Mouse (Mus musculus): ENCODE measurements around the gene Larp1b. TPM values are rescaled to one million over a fixed set of nuclear protein-coding genes. Genes with fewer than 3 reads are reported as not detected.

The Larp1b gene
- total and polyA plus RNA-seq, 2 experiments from 2014 or later = 4.3 to 13.4 TPM

DNA sequence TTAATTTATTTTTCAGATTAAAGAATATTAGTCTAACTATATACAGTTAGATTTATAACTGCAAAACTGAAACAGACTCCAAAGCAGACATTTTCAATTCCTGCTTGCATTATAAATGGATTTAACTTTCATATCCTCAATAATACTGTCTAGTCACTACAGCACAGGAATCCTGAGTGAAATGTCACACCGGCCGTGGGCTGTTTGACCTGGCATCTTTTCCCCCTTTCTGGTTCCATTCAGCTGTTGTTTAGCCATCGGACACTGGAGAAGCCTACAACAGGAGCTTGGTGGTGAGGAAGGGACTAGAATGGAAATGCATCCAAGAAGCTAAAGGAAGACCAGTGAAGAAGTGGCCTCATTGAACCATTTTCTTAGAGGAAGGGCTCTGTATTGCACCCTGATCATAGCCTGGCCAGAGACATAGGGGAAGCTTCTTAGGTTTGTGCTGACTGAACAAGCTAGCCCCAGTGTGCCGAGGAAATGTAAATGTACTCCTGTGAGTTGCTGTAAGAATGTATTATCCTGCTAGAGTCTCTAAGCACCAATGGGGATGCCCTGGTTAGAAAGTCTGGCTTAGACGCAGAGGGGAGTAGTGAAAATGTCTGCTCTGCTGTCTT lies 88.8 kb downstream of the Larp1b start:
- no peaks in the 10 kb centered on the region for H3K36me3 ChIP-seq (ENCODE audit: insufficient read depth, low read length)
- no peak for ATAC-seq
- H3K9me3 ChIP-seq (ENCODE audit: low read length) = no peaks in the 10 kb centered on the region
- no peak overlapping the region for H3K27ac ChIP-seq
- no peaks in the 10 kb centered on the region for H3K27me3 ChIP-seq (ENCODE audit: insufficient read depth, low read length)
- H3K4me2 ChIP-seq (ENCODE audit: low read depth, low read length) = no peak overlapping the region
- H3K9ac ChIP-seq (replicated peaks; ENCODE audit: low read length) = no peak overlapping the region
- no peaks in the 10 kb centered on the region for H3K4me1 ChIP-seq (ENCODE audit: insufficient read depth, low read length)
- H3K4me3 ChIP-seq (ENCODE audit: low read length) = no peak overlapping the region
- TF ChIP-seq CTCF (IDR thresholded peaks at IDR 0.05; ENCODE audit: low read depth) = no peak
- 60% methylated on average over 5 of the region's 5 CpGs for WGBS
- DNase-seq (ENCODE audit: low spot score) = no peak

DNA sequence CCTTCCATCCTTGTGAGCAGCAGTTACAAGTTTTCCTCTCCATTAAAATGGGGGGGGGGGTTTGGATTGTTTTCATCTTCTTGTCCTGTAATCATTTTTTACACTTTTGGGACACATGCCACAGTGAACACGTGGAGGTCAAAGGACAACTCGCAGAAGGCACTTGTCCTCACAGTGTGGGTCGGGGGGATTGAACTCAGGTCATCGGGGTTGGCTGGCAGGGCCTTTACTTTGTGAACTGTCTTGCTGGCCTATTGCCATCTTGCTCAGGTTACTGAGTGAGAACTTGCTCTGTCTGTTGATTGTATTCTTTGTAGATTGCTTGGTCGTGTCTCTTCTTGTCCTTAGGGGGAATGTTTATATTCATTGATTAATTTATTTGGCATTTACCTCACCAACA lies 91.6 kb downstream of the Larp1b start:
- no peak overlapping the region for H3K4me2 ChIP-seq (ENCODE audit: low read depth, low read length)
- 63% methylated on average over 5 of the region's 5 CpGs for WGBS
- H3K9me3 ChIP-seq (ENCODE audit: low read length) = no peaks in the 10 kb centered on the region
- H3K27ac ChIP-seq = no peak overlapping the region
- no peak for TF ChIP-seq CTCF (IDR thresholded peaks at IDR 0.05; ENCODE audit: low read depth)
- H3K9ac ChIP-seq (replicated peaks; ENCODE audit: low read length) = no peak overlapping the region
- ATAC-seq = no peak
- no peaks in the 10 kb centered on the region for H3K27me3 ChIP-seq (ENCODE audit: insufficient read depth, low read length)
- no peak for DNase-seq (ENCODE audit: low spot score)
- no peaks in the 10 kb centered on the region for H3K36me3 ChIP-seq (ENCODE audit: insufficient read depth, low read length)
- H3K4me1 ChIP-seq (ENCODE audit: insufficient read depth, low read length) = no peaks in the 10 kb centered on the region
- no peak overlapping the region for H3K4me3 ChIP-seq (ENCODE audit: low read length)

DNA sequence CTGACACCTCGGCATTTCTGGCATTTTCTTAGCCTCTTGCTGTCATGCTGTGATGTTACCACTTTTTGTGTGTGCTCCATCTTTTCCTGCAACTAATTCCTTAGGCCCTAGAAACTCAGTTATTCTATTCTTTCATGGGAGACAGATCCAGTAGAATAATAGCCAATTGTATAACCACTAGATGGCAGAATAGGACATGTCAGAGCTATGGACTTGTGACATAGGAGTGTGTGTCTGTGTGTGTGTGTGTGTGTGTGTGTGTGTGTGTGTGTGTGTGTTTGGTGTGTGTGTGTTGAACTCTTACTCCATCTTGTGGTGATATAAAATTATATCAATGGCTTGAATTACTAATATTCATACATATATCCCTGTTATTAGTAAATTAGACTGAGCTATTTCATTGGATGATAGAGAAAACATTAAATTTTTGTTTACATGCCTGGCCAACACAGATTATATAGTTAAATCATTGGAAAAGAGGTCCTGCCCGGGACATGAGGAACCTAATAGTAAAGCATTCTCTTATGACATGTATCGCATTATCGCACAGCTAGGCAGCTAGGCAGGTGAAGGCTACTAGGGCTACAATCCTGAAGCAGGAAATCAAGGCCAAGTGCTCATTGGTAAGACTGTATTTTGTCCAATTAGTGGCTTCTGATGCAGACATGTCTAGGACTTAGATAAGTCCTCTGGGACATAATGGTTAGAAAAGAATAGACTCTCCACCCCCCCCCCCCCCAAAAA lies 92.7 kb downstream of the Larp1b start:
- ATAC-seq (peak; percentile 88), DNase-seq (ENCODE audit: low spot score) (peak; percentile 88)
- Histone ChIP-seq H3K4me3 (ENCODE audit: low read length) (no peak overlapping the region), H3K36me3 (ENCODE audit: insufficient read depth, low read length) (no peaks in the 10 kb centered on the region), H3K9ac (replicated peaks; ENCODE audit: low read length) (no peak overlapping the region), H3K9me3 (ENCODE audit: low read length) (no peaks in the 10 kb centered on the region), H3K27ac (no peak overlapping the region), H3K4me1 (ENCODE audit: insufficient read depth, low read length) (no peaks in the 10 kb centered on the region), H3K4me2 (ENCODE audit: low read depth, low read length) (no peak overlapping the region), H3K27me3 (ENCODE audit: insufficient read depth, low read length) (no peaks in the 10 kb centered on the region)
- 83% methylated on average over 4 of the region's 4 CpGs for WGBS
- peak; percentile 91 for TF ChIP-seq CTCF (IDR thresholded peaks at IDR 0.05; ENCODE audit: low read depth)

DNA sequence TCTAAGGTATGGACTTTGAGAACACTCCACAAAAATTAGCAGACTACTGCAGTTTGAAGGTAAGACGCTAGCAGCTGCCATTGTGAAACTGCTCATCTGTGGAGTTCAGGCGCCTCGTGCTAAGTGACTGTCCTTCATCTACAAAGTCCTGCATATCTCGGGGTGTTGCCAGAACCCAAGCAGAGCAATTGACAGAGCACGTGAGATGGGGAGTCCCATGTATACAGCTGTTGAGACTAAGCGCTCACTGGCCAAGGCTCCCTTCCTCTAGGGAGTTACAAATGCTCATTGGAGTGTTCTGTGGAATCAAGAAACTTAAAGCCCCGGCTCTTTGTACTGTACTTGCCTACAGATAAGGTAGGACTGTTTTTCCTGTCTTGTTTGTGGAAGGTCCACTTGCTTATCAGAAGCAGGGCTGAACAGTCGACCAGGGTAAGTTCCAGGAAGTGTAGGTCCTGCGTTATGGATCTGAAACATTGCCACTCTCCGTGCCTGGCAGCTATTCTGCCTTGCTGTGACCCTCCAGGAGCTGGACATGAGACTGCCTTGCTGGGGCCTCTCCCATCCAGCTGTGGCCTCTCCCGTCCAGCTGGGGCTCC lies 94.2 kb downstream of the Larp1b start:
- no peak for ATAC-seq
- Histone ChIP-seq H3K4me2 (ENCODE audit: low read depth, low read length) (no peak overlapping the region), H3K27ac (no peak overlapping the region), H3K27me3 (ENCODE audit: insufficient read depth, low read length) (no peaks in the 10 kb centered on the region), H3K9me3 (ENCODE audit: low read length) (no peaks in the 10 kb centered on the region), H3K4me3 (ENCODE audit: low read length) (no peak overlapping the region), H3K9ac (replicated peaks; ENCODE audit: low read length) (no peak overlapping the region), H3K4me1 (ENCODE audit: insufficient read depth, low read length) (no peaks in the 10 kb centered on the region), H3K36me3 (ENCODE audit: insufficient read depth, low read length) (no peaks in the 10 kb centered on the region)
- DNase-seq (ENCODE audit: low spot score) = no peak
- WGBS = 74% methylated on average over 11 of the region's 11 CpGs
- no peak for TF ChIP-seq CTCF (IDR thresholded peaks at IDR 0.05; ENCODE audit: low read depth)

DNA sequence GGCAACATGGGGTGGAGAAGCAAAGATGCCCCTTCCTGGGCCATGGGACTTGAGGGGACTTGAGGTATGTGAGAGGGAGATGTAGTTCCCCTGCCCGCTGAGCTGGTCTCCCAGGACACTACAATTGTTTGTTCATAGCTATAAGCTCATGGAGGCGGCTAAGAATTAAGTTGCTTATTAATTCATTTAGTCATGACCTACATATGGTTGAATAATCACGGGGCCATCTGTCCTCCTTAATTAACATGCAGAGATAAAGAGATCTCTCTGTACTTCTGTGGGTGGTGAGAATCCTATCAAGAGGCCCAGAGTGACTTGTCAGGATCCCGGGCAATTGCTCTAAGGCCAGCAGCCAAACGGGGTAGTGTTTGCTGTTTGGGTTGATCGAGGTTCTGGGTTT lies 98.2 kb downstream of the Larp1b start:
- no peak for TF ChIP-seq CTCF (IDR thresholded peaks at IDR 0.05; ENCODE audit: low read depth)
- WGBS = 68% methylated on average over 6 of the region's 6 CpGs
- Histone ChIP-seq H3K4me2 (ENCODE audit: low read depth, low read length) (no peak overlapping the region), H3K36me3 (ENCODE audit: insufficient read depth, low read length) (no peaks in the 10 kb centered on the region), H3K27me3 (ENCODE audit: insufficient read depth, low read length) (no peaks in the 10 kb centered on the region), H3K9me3 (ENCODE audit: low read length) (no peaks in the 10 kb centered on the region), H3K9ac (replicated peaks; ENCODE audit: low read length) (no peak overlapping the region), H3K4me1 (ENCODE audit: insufficient read depth, low read length) (no peaks in the 10 kb centered on the region), H3K27ac (no peak overlapping the region), H3K4me3 (ENCODE audit: low read length) (no peak overlapping the region)
- ATAC-seq (no peak), DNase-seq (ENCODE audit: low spot score) (no peak)

DNA sequence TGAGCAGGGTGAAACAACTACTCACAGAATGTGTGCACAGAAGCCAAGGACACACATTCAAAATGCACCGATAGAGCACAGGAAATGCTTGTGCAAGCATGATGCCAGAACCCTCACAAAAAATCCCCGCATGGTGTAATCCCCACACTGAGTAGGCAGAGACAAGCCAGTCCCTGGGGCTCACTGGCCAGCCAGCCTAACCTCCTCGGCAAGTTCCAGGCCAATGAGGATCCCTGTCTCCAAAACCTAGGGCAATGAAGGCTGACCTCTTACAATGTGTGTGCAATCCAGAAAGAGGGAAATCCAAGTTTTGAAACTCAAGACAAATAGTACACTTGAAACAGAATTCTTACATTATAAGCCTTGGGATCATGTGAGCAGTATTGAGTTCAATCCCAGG lies 103.7 kb downstream of the Larp1b start:
- WGBS = 92% methylated on average over 3 of the region's 3 CpGs

DNA sequence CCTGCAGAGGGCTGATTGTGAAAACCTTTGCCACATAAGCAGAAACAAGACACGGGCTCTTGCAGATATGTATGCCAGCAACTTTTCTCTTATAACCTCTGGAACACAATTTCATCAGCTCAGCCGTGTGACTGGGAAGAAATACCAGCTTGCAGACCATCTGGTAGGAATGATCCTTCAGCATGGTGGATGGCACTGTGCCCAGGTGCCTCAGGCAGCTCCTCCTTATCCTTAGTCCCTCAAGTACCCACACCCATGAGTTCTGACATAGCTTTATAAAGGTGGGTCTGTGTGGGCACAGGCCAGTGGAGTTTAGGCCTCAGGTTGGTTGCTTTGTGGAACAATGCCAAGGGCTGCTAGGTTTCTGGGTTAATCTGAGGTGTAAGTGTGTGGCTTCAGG lies 108.8 kb downstream of the Larp1b start:
- Histone ChIP-seq H3K4me3 (ENCODE audit: low read length) (no peak overlapping the region), H3K9me3 (ENCODE audit: low read length) (no peaks in the 10 kb centered on the region), H3K27me3 (ENCODE audit: insufficient read depth, low read length) (no peaks in the 10 kb centered on the region), H3K27ac (no peak overlapping the region), H3K4me1 (ENCODE audit: insufficient read depth, low read length) (no peaks in the 10 kb centered on the region), H3K4me2 (ENCODE audit: low read depth, low read length) (no peak overlapping the region), H3K36me3 (ENCODE audit: insufficient read depth, low read length) (no peaks in the 10 kb centered on the region), H3K9ac (replicated peaks; ENCODE audit: low read length) (no peak overlapping the region)
- 45% methylated on average over 2 of the region's 2 CpGs for WGBS
- peak; percentile 66 for DNase-seq (ENCODE audit: low spot score)
- peak; percentile 67 for ATAC-seq
- no peak for TF ChIP-seq CTCF (IDR thresholded peaks at IDR 0.05; ENCODE audit: low read depth)

More for the DNA sequence above, 103.7 kb downstream of the Larp1b start:
- Histone ChIP-seq H3K27ac (no peak overlapping the region), H3K4me2 (ENCODE audit: low read depth, low read length) (no peak overlapping the region), H3K27me3 (ENCODE audit: insufficient read depth, low read length) (no peaks in the 10 kb centered on the region), H3K9me3 (ENCODE audit: low read length) (no peaks in the 10 kb centered on the region), H3K36me3 (ENCODE audit: insufficient read depth, low read length) (no peaks in the 10 kb centered on the region), H3K9ac (replicated peaks; ENCODE audit: low read length) (no peak overlapping the region), H3K4me1 (ENCODE audit: insufficient read depth, low read length) (no peaks in the 10 kb centered on the region), H3K4me3 (ENCODE audit: low read length) (no peak overlapping the region)
- ATAC-seq (no peak), DNase-seq (ENCODE audit: low spot score) (no peak)
- TF ChIP-seq CTCF (IDR thresholded peaks at IDR 0.05; ENCODE audit: low read depth) = no peak

All from hindbrain, postnatal 0 days (tissue).